22 mouse cellular contexts compared by ENCODE assay signal in the genomic region with DNA sequence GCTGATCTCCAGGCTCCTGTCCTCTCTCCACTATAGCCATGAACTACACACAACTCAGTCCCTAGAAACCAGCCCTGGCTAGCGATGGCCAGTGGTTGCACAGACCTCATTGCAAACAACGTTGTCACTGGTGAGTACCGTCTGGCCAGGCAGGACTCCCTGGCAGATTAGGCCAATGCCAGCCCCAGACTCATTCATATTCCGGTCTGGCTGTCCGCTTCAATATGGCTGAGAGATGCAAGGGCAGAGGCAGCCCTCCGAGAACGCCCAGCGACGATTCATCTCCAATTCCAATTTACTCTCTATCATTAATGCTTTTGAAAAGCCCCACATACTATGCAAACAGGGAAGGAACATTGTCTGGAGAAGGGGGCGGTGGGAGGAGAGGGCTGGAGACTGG.
"Had no signal": no experiment of that assay in that cellular context is flagged by ENCODE, and none has a peak within 500 bp of the region (broad histone marks: within the 10 kb centered on the region; RNA-seq: fewer than 3 reads in every experiment).

No protein-coding gene starts in this region.

- H3K4me1 ChIP-seq: limb, embryonic 10.5 days; limb, embryonic 13.5 days; liver, embryonic 15.5 days; lung, embryonic 15.5 days; stomach, embryonic 15.5 days had no signal

- H3K4me3 ChIP-seq: kidney, embryonic 15.5 days; limb, embryonic 10.5 days; limb, embryonic 13.5 days; liver, embryonic 12.5 days; liver, embryonic 15.5 days; lung, embryonic 15.5 days; megakaryocyte, embryonic 14.5 days; neural tube, embryonic 12.5 days; neural tube, embryonic 15.5 days; stomach, embryonic 15.5 days had no signal

- ATAC-seq: liver, embryonic 12.5 days had no signal

- H3K27me3 ChIP-seq: kidney, embryonic 15.5 days; limb, embryonic 13.5 days; liver, embryonic 15.5 days; lung, embryonic 15.5 days; neural tube, embryonic 12.5 days; neural tube, embryonic 15.5 days; stomach, embryonic 15.5 days had no signal

- H3K36me3 ChIP-seq: kidney, embryonic 15.5 days; limb, embryonic 10.5 days; limb, embryonic 13.5 days; liver, embryonic 12.5 days; liver, embryonic 15.5 days; lung, embryonic 15.5 days; neural tube, embryonic 12.5 days; neural tube, embryonic 15.5 days; stomach, embryonic 15.5 days had no signal

- DNase-seq: kidney, adult 11 months; kidney, adult 8-10 months; kidney, postnatal 10 days; kidney, postnatal 36 days; liver; lung, adult 18-20 months; lung, postnatal 10 days; lung, postnatal 36 days; retina, postnatal 1 day; right cerebral cortex, postnatal 25 days; spleen, adult 18-20 months; thymus, postnatal 25 days had no signal

- H3K27ac ChIP-seq: kidney, embryonic 15.5 days; limb, embryonic 10.5 days; limb, embryonic 13.5 days; liver, embryonic 12.5 days; liver, embryonic 15.5 days; lung, embryonic 15.5 days; neural tube, embryonic 12.5 days; neural tube, embryonic 15.5 days; stomach, embryonic 15.5 days had no signal

- H3K9ac ChIP-seq: kidney, embryonic 15.5 days; limb, embryonic 13.5 days; liver, embryonic 12.5 days; liver, embryonic 15.5 days; lung, embryonic 15.5 days; neural tube, embryonic 12.5 days; neural tube, embryonic 15.5 days; stomach, embryonic 15.5 days had no signal

- H3K9me3 ChIP-seq: kidney, embryonic 15.5 days; limb, embryonic 10.5 days; liver, embryonic 12.5 days; liver, embryonic 15.5 days; lung, embryonic 15.5 days; neural tube, embryonic 12.5 days; neural tube, embryonic 15.5 days; stomach, embryonic 15.5 days had no signal

- H3K4me2 ChIP-seq: kidney, embryonic 15.5 days; limb, embryonic 13.5 days; liver, embryonic 12.5 days; liver, embryonic 15.5 days; lung, embryonic 15.5 days; neural tube, embryonic 12.5 days; neural tube, embryonic 15.5 days; stomach, embryonic 15.5 days had no signal
